Mouse (Mus musculus) kidney, embryonic 14.5 days (tissue): Measurements from ENCODE around the gene Stk32b. TPM values are rescaled to one million over a fixed set of nuclear protein-coding genes. Genes with fewer than 3 reads are reported as not detected.

Experiments used
- ATAC-seq: fragments of 200-750 bp; cut with Nextera tagmentation; 2 replicates; pipeline ENCODE4 v1.8.0; 2017; ENCODE audit warnings: moderate number of reproducible peaks, mild to moderate bottlenecking, moderate TSS enrichment, moderate library complexity; ENCODE audit not compliant: low FRiP score, low TSS enrichment
- H3K27ac ChIP-seq: fragments of 300-500 bp; sonication (generic); 2 replicates; pipeline ENCODE4 v1.5.1; 2014; ENCODE audit warnings: low read depth, mild to moderate bottlenecking, low read length, moderate library complexity, mixed read lengths
- H3K27me3 ChIP-seq: fragments of 300-500 bp; sonication (generic); 2 replicates; pipeline ENCODE4 v1.6.1; 2014; ENCODE audit warnings: mild to moderate bottlenecking, low read length; ENCODE audit not compliant: control insufficient read depth, insufficient read depth
- H3K36me3 ChIP-seq: fragments of 300-500 bp; sonication (generic); 2 replicates; pipeline ENCODE4 v1.6.1; 2014; ENCODE audit warnings: low read length, mixed read lengths; ENCODE audit not compliant: control insufficient read depth, insufficient read depth
- H3K4me1 ChIP-seq: fragments of 300-500 bp; sonication (generic); 2 replicates; pipeline ENCODE4 v1.6.1; 2014; ENCODE audit warnings: low read length, mixed read lengths; ENCODE audit not compliant: control insufficient read depth, insufficient read depth
- H3K4me2 ChIP-seq: fragments of 300-500 bp; sonication (generic); replicated peaks from 2 replicates; pipeline ENCODE4 v1.6.1; 2014; ENCODE audit warnings: low read depth, mild to moderate bottlenecking, low read length
- H3K4me3 ChIP-seq: fragments of 300-500 bp; sonication (generic); 2 replicates; pipeline ENCODE4 v1.5.1; 2014; ENCODE audit warnings: mild to moderate bottlenecking, low read length
- H3K9ac ChIP-seq: fragments of 300-500 bp; sonication (generic); 2 replicates; pipeline ENCODE4 v1.6.1; 2014; ENCODE audit warnings: low read depth, mild to moderate bottlenecking, low read length, moderate library complexity
- H3K9me3 ChIP-seq: fragments of 300-500 bp; sonication (generic); 2 replicates; pipeline ENCODE4 v1.6.1; 2016; ENCODE audit warnings: low read length; ENCODE audit not compliant: control insufficient read depth
- WGBS: fragments of 180-500 bp; shearing (Covaris S2); extraction: QIAGEN DNeasy Blood & Tissue Kit; methylation state at CpG from one replicate; pipeline ENCODE4 v1.1.7; 2014; 5-methylcytosine and 5-hydroxymethylcytosine counted together
- polyA plus RNA-seq: library from polyadenylated mRNA; unstranded; fragments of >200 nt; fragmentation: Nextera tagmentation; extraction: Ambion mirVana; gene quantifications from 2 replicates; pipeline ENCODE4 v1.2.1, GENCODE M21; 2014

Gene Stk32b
- polyA plus RNA-seq, 1 experiment from 2014 or later, result 3.7 TPM

GRCm38 (mm10) chr5:37586071-37586470 is 130.9 kb downstream of the Stk32b start:
- H3K4me3 ChIP-seq, result no peak overlapping the region
- H3K36me3 ChIP-seq, result no peaks in the 10 kb centered on the region
- H3K4me1 ChIP-seq, result no peaks in the 10 kb centered on the region
- H3K9ac ChIP-seq, result no peak overlapping the region
- H3K9me3 ChIP-seq, result no peaks in the 10 kb centered on the region
- ATAC-seq, result no peak
- no peaks in the 10 kb centered on the region for H3K27me3 ChIP-seq
- H3K4me2 ChIP-seq, result no peak overlapping the region
- no peak overlapping the region for H3K27ac ChIP-seq
- 74% methylated on average over 6 of the region's 6 CpGs for WGBS

- ATAC-seq, result no peak
- Histone ChIP-seq H3K27me3 (no peaks in the 10 kb centered on the region), H3K36me3 (no peaks in the 10 kb centered on the region), H3K4me3 (no peak overlapping the region), H3K9me3 (no peaks in the 10 kb centered on the region), H3K4me2 (no peak overlapping the region), H3K4me1 (no peaks in the 10 kb centered on the region), H3K27ac (no peak overlapping the region), H3K9ac (no peak overlapping the region)
- 47% methylated on average over 6 of the region's 6 CpGs for WGBS
These were observed 141.5 kb downstream of the Stk32b start for GRCm38 (mm10) chr5:37575427-37575826.

- Histone ChIP-seq H3K4me1 (no peaks in the 10 kb centered on the region), H3K4me3 (no peak overlapping the region), H3K9me3 (no peaks in the 10 kb centered on the region), H3K4me2 (no peak overlapping the region), H3K36me3 (no peaks in the 10 kb centered on the region), H3K27me3 (no peaks in the 10 kb centered on the region), H3K27ac (no peak overlapping the region), H3K9ac (no peak overlapping the region)
- 58% methylated on average over 6 of the region's 6 CpGs for WGBS
- ATAC-seq, result no peak
These were observed 159.6 kb downstream of the Stk32b start for GRCm38 (mm10) chr5:37557274-37557815.

GRCm38 (mm10) chr5:37554231-37554630 is 162.7 kb downstream of the Stk32b start:
- Histone ChIP-seq H3K4me1 (no peaks in the 10 kb centered on the region), H3K36me3 (no peaks in the 10 kb centered on the region), H3K9ac (no peak overlapping the region), H3K27me3 (no peaks in the 10 kb centered on the region), H3K4me3 (no peak overlapping the region), H3K9me3 (no peaks in the 10 kb centered on the region), H3K27ac (no peak overlapping the region), H3K4me2 (no peak overlapping the region)
- no peak for ATAC-seq
- 92% methylated on average over 4 of the region's 4 CpGs for WGBS

GRCm38 (mm10) chr5:37551649-37552048 is 165.3 kb downstream of the Stk32b start:
- Histone ChIP-seq H3K27me3 (no peaks in the 10 kb centered on the region), H3K4me3 (no peak overlapping the region), H3K27ac (no peak overlapping the region), H3K9me3 (no peaks in the 10 kb centered on the region), H3K4me1 (no peaks in the 10 kb centered on the region), H3K9ac (no peak overlapping the region), H3K36me3 (no peaks in the 10 kb centered on the region), H3K4me2 (no peak overlapping the region)
- 75% methylated on average over 5 of the region's 5 CpGs for WGBS
- ATAC-seq, result no peak

- Histone ChIP-seq H3K27ac (no peak overlapping the region), H3K36me3 (no peaks in the 10 kb centered on the region), H3K9me3 (no peaks in the 10 kb centered on the region), H3K4me2 (no peak overlapping the region), H3K9ac (no peak overlapping the region), H3K4me1 (no peaks in the 10 kb centered on the region), H3K27me3 (no peaks in the 10 kb centered on the region), H3K4me3 (no peak overlapping the region)
- WGBS, result 92% methylated on average over 4 of the region's 4 CpGs
- no peak for ATAC-seq
These were observed 181.2 kb downstream of the Stk32b start for GRCm38 (mm10) chr5:37535726-37536293.

GRCm38 (mm10) chr5:37535227-37535626 is 181.7 kb downstream of the Stk32b start:
- Histone ChIP-seq H3K36me3 (no peaks in the 10 kb centered on the region), H3K9me3 (no peaks in the 10 kb centered on the region), H3K9ac (no peak overlapping the region), H3K4me1 (no peaks in the 10 kb centered on the region), H3K27me3 (no peaks in the 10 kb centered on the region), H3K4me2 (no peak overlapping the region), H3K4me3 (no peak overlapping the region), H3K27ac (no peak overlapping the region)
- 87% methylated on average over 5 of the region's 5 CpGs for WGBS
- no peak for ATAC-seq

GRCm38 (mm10) chr5:37525363-37525762 is 191.6 kb downstream of the Stk32b start:
- WGBS, result 42% methylated on average over 5 of the region's 5 CpGs
- Histone ChIP-seq H3K4me2 (no peak overlapping the region), H3K4me3 (no peak overlapping the region), H3K9me3 (no peaks in the 10 kb centered on the region), H3K27me3 (no peaks in the 10 kb centered on the region), H3K27ac (no peak overlapping the region), H3K36me3 (no peaks in the 10 kb centered on the region), H3K9ac (no peak overlapping the region), H3K4me1 (no peaks in the 10 kb centered on the region)
- ATAC-seq, result no peak

- 64% methylated on average over 3 of the region's 3 CpGs for WGBS
- no peak overlapping the region for H3K27ac ChIP-seq
- H3K9me3 ChIP-seq, result no peaks in the 10 kb centered on the region
- H3K27me3 ChIP-seq, result no peaks in the 10 kb centered on the region
- no peak overlapping the region for H3K4me2 ChIP-seq
- no peak overlapping the region for H3K4me3 ChIP-seq
- ATAC-seq, result no peak
- H3K4me1 ChIP-seq, result no peaks in the 10 kb centered on the region
- no peak overlapping the region for H3K9ac ChIP-seq
- H3K36me3 ChIP-seq, result no peaks in the 10 kb centered on the region
These were observed 196.5 kb downstream of the Stk32b start for GRCm38 (mm10) chr5:37520441-37520840.
